Mouse (Mus musculus): ENCODE data around the gene Vamp2. TPM values are rescaled to one million over a fixed set of nuclear protein-coding genes. Genes with fewer than 3 reads are reported as not detected.
"Not testable (repeated sequence)": the region's sequence is repeated elsewhere in the genome, so short reads cannot be mapped to it uniquely, and the experiment has no call there.

Vamp2 gene
- polyA plus RNA-seq, 1 experiment from 2014 or later, result 100 TPM

DNA sequence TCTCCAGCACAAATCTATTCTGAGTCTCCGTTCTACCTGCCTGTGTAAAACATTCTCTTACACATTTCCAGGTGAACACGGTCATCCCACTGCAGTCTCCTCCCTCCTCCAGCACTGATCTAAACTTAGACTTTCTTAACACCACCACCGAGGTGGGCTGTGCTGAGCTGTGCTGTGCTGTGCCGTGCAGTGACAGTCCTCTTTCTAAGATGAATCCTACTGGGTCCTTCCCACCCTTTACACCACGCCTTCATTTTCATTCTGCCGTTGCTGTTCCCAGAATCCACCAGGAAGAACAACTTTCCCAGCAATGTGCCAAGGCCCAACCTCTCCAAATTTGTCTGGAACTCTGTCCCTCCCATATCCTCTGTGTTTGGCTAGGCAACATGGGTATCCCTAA is 1.9 kb upstream of the Vamp2 start:
- ATAC-seq (ENCODE audit: insufficient number of reproducible peaks, low FRiP score), result no peak
- H3K9me3 ChIP-seq (replicated peaks), result no peaks in the 10 kb centered on the region
- H3K4me3 ChIP-seq, result no peak overlapping the region
- 31% methylated on average over 6 of the region's 6 CpGs for WGBS
- peak overlapping the region; percentile 94 for H3K27ac ChIP-seq (ENCODE audit: poor library complexity, severe bottlenecking)
- H3K36me3 ChIP-seq, result peaks cover 18% of the 10 kb centered on the region
- no peak overlapping the region; the same call in 1 of the 2 replicates for H3K4me2 ChIP-seq
- no peak overlapping the region for H3K9ac ChIP-seq
- H3K4me1 ChIP-seq (replicated peaks), result peaks cover 42% of the 10 kb centered on the region
- H3K27me3 ChIP-seq (replicated peaks), result no peaks in the 10 kb centered on the region

- peak overlapping the region; percentile 24; the same call in 1 of the 2 replicates for H3K9ac ChIP-seq
- H3K4me2 ChIP-seq, result peak overlapping the region; percentile 14
- peak overlapping the region; percentile 94 for H3K27ac ChIP-seq (ENCODE audit: poor library complexity, severe bottlenecking)
- H3K27me3 ChIP-seq (replicated peaks), result no peaks in the 10 kb centered on the region
- H3K9me3 ChIP-seq (replicated peaks), result no peaks in the 10 kb centered on the region
- H3K36me3 ChIP-seq, result peaks cover 24% of the 10 kb centered on the region
- H3K4me3 ChIP-seq, result no peak overlapping the region
- no peak for ATAC-seq (ENCODE audit: insufficient number of reproducible peaks, low FRiP score)
- H3K4me1 ChIP-seq (replicated peaks), result peaks cover 49% of the 10 kb centered on the region
- WGBS, result 25% methylated on average over 4 of the region's 4 CpGs
Measured at GRCm38 (mm10) chr11:69087082-69087481, 1.2 kb upstream of the Vamp2 start.

GRCm38 (mm10) chr11:69087597-69087996 is 693 bp upstream of the Vamp2 start:
- H3K4me1 ChIP-seq (replicated peaks), result peaks cover 51% of the 10 kb centered on the region

DNA sequence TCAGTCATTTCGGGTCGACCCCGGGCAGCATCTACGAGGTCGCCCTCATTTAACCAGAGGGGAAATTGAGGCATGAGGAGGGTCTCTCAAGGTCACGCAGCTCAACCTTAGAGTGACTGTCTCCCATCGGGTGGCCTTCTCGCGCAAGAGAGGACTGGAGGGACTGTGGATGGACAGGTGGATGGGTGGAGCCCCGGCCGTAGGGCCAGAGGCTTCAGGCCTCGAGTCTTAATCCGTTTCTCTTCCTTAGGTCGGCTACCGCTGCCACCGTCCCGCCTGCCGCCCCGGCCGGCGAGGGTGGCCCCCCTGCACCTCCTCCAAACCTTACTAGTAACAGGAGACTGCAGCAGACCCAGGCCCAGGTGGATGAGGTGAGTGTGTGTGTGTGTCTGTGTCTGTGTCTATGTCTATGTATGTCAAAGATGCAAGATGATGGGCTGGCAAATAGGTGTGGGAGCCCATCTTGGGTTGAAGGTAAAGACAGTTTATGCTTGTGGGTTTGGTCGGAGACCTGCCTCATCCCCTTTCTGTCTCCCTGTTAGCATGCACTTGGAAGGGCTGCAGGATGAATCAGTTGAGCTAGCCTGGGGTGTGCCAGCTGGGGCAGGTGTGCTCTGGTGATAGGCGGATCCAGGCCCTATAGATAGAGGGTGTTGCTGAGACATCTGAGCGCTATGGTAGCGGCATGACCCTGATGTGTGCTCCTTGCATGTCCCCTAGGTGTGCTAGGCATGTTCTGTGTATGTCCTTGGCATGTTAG is 746 bp downstream of the Vamp2 start:
- peaks cover 51% of the 10 kb centered on the region for H3K4me1 ChIP-seq (replicated peaks)
- H3K36me3 ChIP-seq, result peaks cover 30% of the 10 kb centered on the region

More at GRCm38 (mm10) chr11:69087597-69087996, 693 bp upstream of the Vamp2 start:
- WGBS, result 52% methylated on average over 2 of the region's 2 CpGs
- no peak for ATAC-seq (ENCODE audit: insufficient number of reproducible peaks, low FRiP score)
- Histone ChIP-seq H3K9me3 (replicated peaks) (no peaks in the 10 kb centered on the region), H3K4me3 (peak overlapping the region; percentile 91), H3K27me3 (replicated peaks) (no peaks in the 10 kb centered on the region), H3K4me2 (peak overlapping the region; percentile 95), H3K9ac (peak overlapping the region; percentile 100; the same call in 1 of the 2 replicates), H3K27ac (ENCODE audit: poor library complexity, severe bottlenecking) (peak overlapping the region; percentile 94), H3K36me3 (peaks cover 27% of the 10 kb centered on the region)

GRCm38 (mm10) chr11:69089616-69090290 is 1.5 kb downstream of the Vamp2 start:
- peak overlapping the region; percentile 94 for H3K27ac ChIP-seq (ENCODE audit: poor library complexity, severe bottlenecking)

More for the DNA sequence above, 746 bp downstream of the Vamp2 start:
- Histone ChIP-seq H3K9ac (peak overlapping the region; percentile 100), H3K27ac (ENCODE audit: poor library complexity, severe bottlenecking) (peak overlapping the region; percentile 94), H3K9me3 (replicated peaks) (no peaks in the 10 kb centered on the region), H3K4me3 (peak overlapping the region; percentile 91), H3K4me2 (peak overlapping the region; percentile 95), H3K27me3 (replicated peaks) (no peaks in the 10 kb centered on the region)
- WGBS, result 9% methylated on average over 25 of the region's 25 CpGs
- ATAC-seq (ENCODE audit: insufficient number of reproducible peaks, low FRiP score), result peak; percentile 46

DNA sequence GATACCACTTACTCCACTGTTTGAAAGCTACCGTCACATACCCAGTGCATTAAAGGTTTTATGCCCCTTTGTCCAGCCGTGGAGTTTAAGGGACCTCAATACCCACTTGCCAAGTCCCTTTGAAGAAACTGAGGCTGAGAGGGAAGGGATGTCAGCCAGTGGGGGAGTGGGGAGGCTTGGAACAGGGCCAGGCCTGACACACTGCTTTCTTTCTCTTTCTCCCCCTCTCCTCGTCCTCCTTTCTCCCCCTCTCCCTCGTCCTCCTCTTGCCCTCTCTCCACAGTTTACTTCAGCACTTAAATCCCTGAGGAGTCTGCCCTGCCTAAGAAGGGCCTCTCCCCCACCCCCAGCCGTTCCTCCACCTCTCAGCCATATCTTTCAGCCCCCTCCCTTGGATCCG is 2.1 kb downstream of the Vamp2 start:
- Histone ChIP-seq H3K27me3 (replicated peaks) (no peaks in the 10 kb centered on the region), H3K27ac (ENCODE audit: poor library complexity, severe bottlenecking) (no peak overlapping the region), H3K4me3 (no peak overlapping the region), H3K4me1 (replicated peaks) (peaks cover 51% of the 10 kb centered on the region), H3K4me2 (peak overlapping the region; percentile 95), H3K9ac (peak overlapping the region; percentile 100), H3K9me3 (replicated peaks) (no peaks in the 10 kb centered on the region), H3K36me3 (peaks cover 30% of the 10 kb centered on the region)
- 53% methylated on average over 6 of the region's 6 CpGs for WGBS
- ATAC-seq (ENCODE audit: insufficient number of reproducible peaks, low FRiP score), result no peak

More at GRCm38 (mm10) chr11:69089616-69090290, 1.5 kb downstream of the Vamp2 start:
- no peaks in the 10 kb centered on the region for H3K9me3 ChIP-seq (replicated peaks)
- peaks cover 51% of the 10 kb centered on the region for H3K4me1 ChIP-seq (replicated peaks)
- WGBS, result 80% methylated on average over 12 of the region's 12 CpGs
- peak overlapping the region; percentile 100 for H3K9ac ChIP-seq
- no peak for ATAC-seq (ENCODE audit: insufficient number of reproducible peaks, low FRiP score)
- no peaks in the 10 kb centered on the region for H3K27me3 ChIP-seq (replicated peaks)
- peak overlapping the region; percentile 91 for H3K4me3 ChIP-seq
- peak overlapping the region; percentile 95 for H3K4me2 ChIP-seq
- peaks cover 30% of the 10 kb centered on the region for H3K36me3 ChIP-seq

- Histone ChIP-seq H3K4me1 (replicated peaks) (peaks cover 56% of the 10 kb centered on the region), H3K4me2 (no peak overlapping the region), H3K9ac (no peak overlapping the region), H3K27me3 (replicated peaks) (no peaks in the 10 kb centered on the region), H3K9me3 (replicated peaks) (no peaks in the 10 kb centered on the region), H3K4me3 (no peak overlapping the region), H3K36me3 (peaks cover 30% of the 10 kb centered on the region), H3K27ac (ENCODE audit: poor library complexity, severe bottlenecking) (0 out of 2 replicates have a peak overlapping the region, but pooled peaks have one; percentile 3)
- WGBS, result 62% methylated on average over 7 of the region's 7 CpGs
- no peak for ATAC-seq (ENCODE audit: insufficient number of reproducible peaks, low FRiP score)
Measured at GRCm38 (mm10) chr11:69091566-69092385, 3.5 kb downstream of the Vamp2 start.

GRCm38 (mm10) chr11:69092386-69092751 is 4.1 kb downstream of the Vamp2 start:
- Histone ChIP-seq H3K36me3 (peaks cover 30% of the 10 kb centered on the region), H3K9ac (no peak overlapping the region), H3K9me3 (replicated peaks) (no peaks in the 10 kb centered on the region), H3K4me2 (no peak overlapping the region), H3K4me3 (peak overlapping the region; percentile 5; the same call in 1 of the 2 replicates), H3K27ac (ENCODE audit: poor library complexity, severe bottlenecking) (0 out of 2 replicates have a peak overlapping the region, but pooled peaks have one; percentile 3), H3K27me3 (replicated peaks) (no peaks in the 10 kb centered on the region), H3K4me1 (replicated peaks) (peaks cover 50% of the 10 kb centered on the region)
- ATAC-seq (ENCODE audit: insufficient number of reproducible peaks, low FRiP score), result no peak
- WGBS, result 8% methylated on average over 3 of the region's 3 CpGs

GRCm38 (mm10) chr11:69092871-69093270 is 4.6 kb downstream of the Vamp2 start:
- H3K27me3 ChIP-seq (replicated peaks), result no peaks in the 10 kb centered on the region
- 87% methylated on average over 4 of the region's 4 CpGs for WGBS
- H3K4me3 ChIP-seq, result no peak overlapping the region
- no peak overlapping the region for H3K9ac ChIP-seq
- no peaks in the 10 kb centered on the region for H3K9me3 ChIP-seq (replicated peaks)
- peaks cover 30% of the 10 kb centered on the region for H3K36me3 ChIP-seq
- no peak overlapping the region; the same call in 1 of the 2 replicates for H3K27ac ChIP-seq (ENCODE audit: poor library complexity, severe bottlenecking)
- no peak overlapping the region for H3K4me2 ChIP-seq
- ATAC-seq (ENCODE audit: insufficient number of reproducible peaks, low FRiP score), result no peak
- H3K4me1 ChIP-seq (replicated peaks), result peaks cover 50% of the 10 kb centered on the region

GRCm38 (mm10) chr11:69093856-69094255 is 5.6 kb downstream of the Vamp2 start:
- H3K4me2 ChIP-seq; H3K27me3 ChIP-seq (replicated peaks); H3K9me3 ChIP-seq (replicated peaks); ATAC-seq (ENCODE audit: insufficient number of reproducible peaks, low FRiP score); H3K9ac ChIP-seq; H3K4me3 ChIP-seq: not testable (repeated sequence)
- H3K4me1 ChIP-seq (replicated peaks), result peaks cover 58% of the 10 kb centered on the region
- 88% methylated on average over 7 of the region's 7 CpGs for WGBS
- H3K27ac ChIP-seq (ENCODE audit: poor library complexity, severe bottlenecking), result 0 out of 2 replicates have a peak overlapping the region, but pooled peaks have one; percentile 90
- peaks cover 30% of the 10 kb centered on the region for H3K36me3 ChIP-seq
